Mouse (Mus musculus): ENCODE measurements around the gene Rnase13.
"Not testable (repeated sequence)": the region's sequence is repeated elsewhere in the genome, so short reads cannot be mapped to it uniquely, and the experiment has no call there.

Rnase13 gene

DNA sequence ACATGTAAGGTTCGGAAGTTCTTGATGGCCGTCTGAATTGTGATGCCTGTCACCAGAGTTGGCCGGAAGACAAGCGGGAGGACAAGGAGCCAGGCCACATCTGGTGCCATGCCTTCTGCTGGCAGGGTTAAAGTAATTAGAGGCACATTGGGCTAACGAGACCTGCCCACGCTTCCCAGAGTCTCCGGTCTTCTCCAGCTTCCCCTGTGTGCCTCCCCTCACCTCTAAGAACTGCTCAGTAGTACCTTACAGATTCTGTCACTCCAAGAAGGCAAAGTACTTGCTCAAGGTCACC, at the start of gene Rnase13:
Gene Rnase13 (minus strand): TSS at position 203 of the 295 bp plus-strand sequence.
- DNase-seq (ENCODE audit: low spot score): no peak

DNA sequence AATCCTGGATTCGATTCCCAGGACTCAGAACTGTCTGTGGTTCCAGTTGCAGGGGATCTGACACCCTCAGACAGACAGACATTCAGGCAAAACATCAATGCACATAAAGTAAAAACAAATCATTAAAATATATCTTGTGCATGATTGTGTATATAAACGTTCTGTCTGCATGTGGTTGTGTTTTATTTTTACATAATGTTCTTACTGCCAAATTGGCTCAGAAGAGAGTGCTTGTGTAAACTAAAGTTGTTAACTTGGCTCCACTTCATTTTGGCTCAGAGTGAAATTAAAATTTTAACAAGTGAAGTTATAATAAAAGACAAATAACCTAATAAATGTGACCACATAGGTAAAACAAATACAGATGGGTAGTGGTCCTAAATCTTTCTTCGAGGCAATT, 44.8 kb upstream of the Rnase13 start:
- no peak for DNase-seq (ENCODE audit: low spot score)

DNA sequence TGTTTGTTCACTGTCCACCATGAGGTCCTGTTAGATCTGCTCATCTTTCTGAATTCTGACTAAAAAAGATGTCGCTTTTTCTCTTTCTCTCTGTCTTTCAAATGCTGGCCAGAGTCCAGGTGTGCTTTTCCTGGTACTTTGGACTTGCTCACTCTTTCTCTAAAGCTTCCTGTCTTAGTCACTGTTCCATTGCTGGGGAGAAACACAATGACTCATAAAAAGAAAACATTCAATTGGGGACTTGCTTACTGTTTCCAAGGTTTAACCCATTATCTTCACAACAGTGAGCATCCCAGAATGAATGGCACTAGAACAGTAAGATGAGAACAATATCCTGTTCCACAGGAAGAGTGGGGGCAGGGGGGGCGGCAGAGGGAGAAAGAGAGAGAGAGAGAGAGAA, 37.7 kb upstream of the Rnase13 start:
- no peak for DNase-seq (ENCODE audit: low spot score)

DNA sequence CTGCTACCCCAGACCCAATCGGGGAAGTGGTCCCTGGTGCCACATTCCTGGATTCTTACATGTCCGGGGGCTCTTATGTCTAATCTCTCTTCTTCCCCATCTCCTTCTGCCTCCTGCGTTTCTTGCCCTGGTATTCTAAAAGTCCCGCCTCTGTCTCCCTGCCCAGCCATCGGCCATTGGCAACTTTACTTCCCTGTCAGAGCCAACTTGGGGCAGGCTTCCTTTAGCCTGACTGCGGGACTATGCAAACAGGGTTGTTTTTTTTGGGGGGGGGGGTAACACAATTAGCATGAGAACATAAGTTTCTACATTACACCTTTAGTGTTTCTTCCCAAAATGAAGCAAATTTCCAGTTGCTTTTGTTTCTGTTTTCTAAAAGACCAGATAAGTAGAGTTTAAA, 20.8 kb upstream of the Rnase13 start:
- no peak for DNase-seq (ENCODE audit: low spot score)

DNA sequence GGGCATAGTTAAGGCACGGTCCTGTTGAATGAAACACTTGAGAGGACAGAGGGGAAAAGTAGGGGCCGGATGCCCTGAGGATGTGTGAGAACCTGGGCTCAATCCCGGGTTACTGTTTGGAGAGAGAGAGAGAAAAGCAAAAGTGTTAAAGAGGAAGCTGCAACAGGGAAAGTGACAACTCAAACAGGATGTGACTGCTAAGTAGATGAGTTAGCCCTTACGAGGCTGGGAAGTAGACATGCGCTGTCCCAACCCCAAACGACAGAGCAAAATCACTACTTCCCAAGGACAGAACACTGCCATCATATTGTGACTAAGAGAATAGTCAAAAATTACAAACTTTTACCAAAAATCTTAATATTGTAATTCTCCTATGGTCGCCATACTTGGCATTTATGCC, 19.7 kb upstream of the Rnase13 start:
- DNase-seq (ENCODE audit: low spot score): no peak

DNA sequence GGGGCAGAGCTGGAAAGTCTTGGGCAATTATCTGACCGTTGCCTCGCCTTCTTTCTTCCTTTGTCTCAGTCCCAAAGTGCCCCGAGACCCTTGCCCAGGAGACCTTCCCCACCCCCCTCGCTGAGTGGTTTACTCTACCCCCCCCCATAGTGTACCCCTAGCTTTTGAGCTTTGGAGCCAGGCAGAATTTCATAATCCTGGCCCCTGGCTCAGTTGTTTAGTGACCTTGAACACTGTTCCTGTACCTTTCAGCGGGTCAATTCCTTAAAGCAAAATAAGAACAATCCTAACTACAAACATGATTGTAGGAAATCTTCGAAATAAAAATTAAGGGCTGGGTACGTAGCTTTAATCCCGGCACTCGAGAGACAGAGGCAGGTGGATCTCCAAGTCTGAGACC, 19.0 kb upstream of the Rnase13 start:
- no peak for DNase-seq (ENCODE audit: low spot score)

DNA sequence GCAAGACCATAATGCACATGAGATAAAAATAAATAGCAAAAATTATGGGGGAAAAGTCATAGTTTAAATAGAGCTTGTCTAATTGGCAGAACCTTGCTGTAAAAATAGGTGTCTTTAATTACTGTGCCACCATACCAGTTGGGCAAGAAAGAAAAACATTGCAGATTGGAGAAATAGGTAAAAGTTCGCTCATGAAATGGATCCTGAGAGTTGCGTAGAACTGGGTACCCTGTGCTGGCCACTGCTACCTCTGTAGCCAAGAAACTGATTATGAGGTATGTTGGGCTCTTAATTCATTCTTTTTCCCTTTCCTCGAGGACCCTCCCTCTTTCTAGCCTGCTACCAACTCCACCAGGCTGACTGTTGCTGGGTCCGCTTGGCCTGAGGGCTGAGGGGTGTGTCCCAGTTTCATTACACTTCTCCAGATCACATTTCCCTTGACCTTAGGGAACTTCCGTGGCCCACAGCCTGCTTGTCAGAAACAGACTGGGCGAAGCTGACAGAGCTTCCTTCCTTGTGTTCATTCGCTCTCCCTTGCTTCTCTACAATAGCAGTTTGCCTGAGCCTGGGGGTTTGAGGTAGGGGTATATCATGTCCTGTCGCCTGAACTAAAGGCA, 18.5 kb upstream of the Rnase13 start:
- DNase-seq (ENCODE audit: low spot score): no peak

DNA sequence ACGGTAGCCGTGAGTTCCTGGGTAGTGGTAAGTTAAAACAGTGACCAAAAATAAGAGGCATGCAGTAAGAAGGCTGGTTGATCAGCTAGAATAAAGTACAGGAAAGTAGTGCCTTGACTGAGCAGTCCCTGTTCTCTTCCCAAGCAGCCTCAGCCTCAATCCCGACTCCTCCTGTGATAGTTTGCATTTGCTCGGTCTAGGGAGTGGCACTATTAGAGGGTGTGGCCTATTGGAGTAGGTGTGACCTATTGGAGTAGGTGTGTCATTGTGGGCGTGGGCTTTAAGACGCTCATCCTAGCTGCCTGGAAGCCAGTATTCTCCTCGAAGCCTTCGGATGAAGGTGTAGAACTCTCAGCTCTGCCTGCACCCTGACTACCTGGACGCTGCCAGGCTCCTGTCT, 16.4 kb upstream of the Rnase13 start:
- no peak for DNase-seq (ENCODE audit: low spot score)

DNA sequence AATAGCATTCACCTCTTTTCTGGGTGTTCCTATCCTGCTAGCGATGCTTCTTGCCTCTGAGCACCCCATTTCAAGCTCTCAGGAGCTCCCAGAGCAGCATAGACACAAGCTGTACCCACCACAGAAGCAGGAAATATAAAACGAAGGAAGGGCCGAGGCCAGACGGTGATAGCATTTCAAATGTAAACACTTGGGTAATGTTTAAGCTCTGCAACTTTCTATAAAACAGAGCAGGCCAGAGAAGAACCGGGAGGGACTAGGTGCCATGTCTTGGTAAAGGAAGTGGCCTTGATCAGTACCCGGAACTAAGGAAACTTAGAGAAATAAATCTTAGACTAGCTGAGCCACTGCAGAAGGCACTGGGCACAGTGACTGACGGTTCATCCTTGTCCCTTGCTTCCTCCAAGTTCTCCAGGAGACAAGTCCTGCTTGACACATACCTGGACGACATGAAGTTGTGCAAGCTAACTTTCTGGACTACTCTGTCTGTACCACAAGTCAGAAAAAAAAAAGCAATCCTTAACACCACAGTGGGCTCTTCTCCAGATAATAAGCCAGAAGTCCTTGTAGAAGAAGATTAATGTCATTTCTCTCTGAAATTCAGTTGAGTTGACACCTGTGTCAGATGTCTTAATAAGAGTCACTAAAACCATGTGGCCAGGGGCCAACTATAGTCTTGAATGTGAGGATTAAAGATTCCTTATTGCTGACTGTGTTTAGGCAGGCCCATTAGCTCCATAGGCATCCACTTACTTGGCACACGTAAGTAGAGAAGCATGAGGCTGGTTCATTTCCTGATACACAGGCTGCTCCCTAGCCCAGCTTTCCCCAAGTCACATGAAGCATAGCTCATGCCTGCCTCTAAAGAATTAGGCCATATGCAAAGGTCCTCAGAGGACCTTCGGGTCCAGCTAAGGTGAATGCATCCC, 9.8 kb upstream of the Rnase13 start:
- DNase-seq (ENCODE audit: low spot score): no peak

DNA sequence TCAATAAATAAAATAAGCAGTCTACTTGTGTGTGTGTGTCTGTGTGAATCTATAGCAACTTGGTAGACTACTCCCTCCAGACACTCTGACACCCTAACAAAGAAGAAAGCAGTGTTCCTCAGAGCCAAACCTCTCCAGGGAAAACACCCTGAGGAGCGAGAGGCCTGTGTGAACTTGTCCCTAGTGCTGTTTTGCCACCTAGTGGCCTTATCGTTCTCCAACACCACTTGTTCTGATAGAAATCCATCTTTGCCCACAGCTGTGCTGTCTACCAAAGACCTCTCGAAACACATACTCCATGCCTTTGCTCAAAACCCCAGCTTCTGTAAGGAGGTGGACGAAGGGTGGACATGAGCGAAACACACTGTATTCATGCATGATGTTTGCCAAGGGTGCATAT, 8.3 kb upstream of the Rnase13 start:
- DNase-seq (ENCODE audit: low spot score): no peak

DNA sequence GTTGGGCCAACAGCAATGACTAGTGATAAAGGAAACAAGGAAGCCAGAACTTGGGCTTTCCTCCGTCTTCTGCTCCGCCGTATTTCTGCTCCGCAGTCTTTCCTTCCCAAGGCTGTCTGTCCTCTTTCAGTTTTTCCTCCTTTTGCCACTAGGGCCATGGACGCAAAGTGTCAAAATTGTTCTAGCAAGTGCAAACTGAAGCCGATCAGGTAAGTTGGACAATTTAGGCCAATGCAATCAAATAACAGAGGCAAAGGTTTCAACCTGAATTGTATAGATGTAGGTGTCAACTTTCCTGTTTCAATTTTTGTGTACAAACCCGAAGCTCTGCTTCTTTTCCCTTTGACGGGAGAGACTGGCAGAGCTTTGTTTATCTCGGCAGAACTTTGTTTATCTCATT, 7.4 kb upstream of the Rnase13 start:
- DNase-seq (ENCODE audit: low spot score): no peak

DNA sequence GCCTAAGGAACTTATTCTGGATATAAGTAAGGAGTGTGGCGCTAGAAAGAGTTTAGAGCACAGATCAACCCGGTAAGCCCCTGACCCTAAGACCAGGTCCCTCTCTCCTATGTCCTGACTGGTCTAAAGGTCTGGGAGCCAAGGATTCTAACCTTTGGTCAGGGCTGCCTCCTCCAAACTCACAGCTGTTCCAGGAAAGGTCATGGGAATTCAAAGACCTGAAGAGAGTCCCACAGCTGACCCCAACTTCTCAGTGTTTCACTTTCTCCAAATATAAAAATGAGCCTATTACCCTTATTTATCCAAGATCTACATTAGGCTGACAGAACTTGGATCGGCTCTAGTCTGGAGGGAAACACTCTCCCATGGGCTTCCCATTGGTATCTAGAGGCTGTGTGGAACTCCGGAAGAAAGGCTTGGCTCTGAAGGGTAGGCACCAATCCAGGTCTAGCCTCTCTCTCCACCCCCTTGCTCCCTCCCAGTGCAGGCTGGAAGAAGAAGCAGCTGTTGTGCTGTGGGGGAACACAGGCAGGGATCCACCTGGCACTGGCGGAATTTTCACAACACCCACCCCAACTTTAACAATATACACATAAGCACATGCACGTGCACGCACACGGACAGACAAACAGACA, 6.9 kb upstream of the Rnase13 start:
- DNase-seq (ENCODE audit: low spot score): no peak

DNA sequence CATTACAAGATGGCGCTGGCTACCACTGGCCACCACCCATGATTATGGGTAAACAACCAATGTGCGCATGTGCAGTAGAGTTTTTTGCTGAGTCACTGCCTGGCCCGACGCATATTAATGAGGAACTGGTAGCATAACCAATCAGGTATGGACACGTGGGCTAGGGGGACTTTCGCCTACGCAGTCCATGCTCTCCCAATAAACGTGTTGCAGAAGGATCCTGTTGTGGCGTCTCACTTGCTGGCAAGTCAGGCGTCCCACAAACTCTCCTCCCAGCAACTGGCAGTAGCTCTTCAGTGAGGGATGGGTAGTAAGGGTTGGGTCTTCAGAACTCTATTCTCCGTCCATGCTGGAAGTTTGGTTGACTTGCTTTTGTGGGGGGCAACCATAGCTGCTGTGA, 4.4 kb upstream of the Rnase13 start:
- not testable (repeated sequence) for DNase-seq (ENCODE audit: low spot score)

DNA sequence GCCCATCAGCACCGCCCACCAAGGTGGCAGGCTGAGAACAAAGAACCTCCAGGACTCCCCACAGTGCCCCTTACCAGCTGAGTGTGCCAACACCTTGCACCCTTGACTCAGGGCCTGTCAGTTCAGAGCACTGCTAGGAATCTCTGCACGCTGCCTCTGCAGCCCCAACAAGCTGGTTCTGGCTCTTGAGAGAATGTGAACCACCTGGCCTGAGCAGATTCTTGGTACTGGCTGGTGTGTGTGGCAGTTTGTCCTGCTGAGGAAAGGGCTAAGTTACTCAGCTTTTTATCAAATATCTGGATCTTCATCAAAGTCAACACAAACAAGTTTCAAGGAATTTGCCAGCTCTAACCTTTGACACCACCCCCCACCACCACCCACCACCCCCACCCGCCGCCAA, 919 bp upstream of the Rnase13 start:
- no peak for DNase-seq (ENCODE audit: low spot score)

DNA sequence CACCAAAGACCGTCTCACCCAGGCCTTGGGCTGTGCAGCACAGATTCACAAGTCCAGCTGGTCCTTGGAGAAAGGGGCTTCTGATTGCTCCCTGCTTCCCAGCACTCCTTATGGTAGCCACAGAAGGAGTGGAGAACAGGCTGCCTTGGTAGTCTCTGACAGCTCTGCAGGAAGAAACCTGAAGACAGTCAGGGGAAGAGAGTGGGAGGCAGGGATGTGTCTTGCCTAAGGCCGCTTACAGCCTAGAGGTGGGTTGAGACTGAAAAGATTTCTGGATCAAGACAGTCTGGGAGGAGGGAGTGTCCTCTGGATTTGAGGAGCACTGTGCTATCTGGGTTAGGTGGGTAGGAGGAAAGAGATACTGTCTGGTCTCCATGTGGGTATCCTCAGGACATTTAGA, 337 bp upstream of the Rnase13 start:
- DNase-seq (ENCODE audit: low spot score): no peak

DNA sequence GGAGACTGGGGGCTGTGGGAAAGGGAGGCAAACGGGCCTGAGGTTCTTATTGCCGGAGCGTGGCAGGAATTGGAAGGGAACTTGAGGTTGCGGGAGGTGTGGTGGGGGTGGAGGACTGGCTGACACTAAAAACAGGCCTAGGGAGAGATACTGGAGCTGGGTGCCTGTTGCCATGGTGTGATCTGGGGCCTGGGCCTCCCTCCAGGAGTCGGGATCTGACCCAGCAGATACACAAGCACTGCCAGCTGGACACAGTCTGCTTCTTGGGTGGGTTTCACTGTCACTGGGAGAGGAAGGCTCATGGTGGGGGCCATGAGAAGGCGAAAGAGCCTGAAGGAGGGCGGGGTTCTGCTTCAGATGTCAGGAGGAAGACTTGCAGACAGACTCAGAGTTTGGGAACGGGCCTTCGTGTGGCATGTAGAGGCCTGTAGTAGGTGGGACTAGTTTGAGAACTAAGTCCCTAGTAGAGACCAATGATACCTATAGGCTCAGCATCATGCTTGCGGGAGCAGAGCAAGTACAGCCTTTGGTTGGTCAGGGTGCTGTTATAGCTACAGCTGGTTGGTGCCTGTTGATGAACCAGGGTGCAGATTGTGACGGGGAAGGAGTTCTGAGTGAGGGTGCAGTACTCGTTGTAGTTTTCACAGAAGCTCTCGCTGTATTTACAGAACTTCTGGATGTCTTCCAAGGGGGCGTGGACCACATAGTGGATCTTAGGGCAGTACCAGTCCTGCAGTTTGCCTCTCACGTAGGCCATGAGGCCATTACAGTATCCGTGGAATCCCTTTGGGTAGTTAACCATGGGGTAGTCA, 608 bp downstream of the Rnase13 start:
- no peak for DNase-seq (ENCODE audit: low spot score)

DNA sequence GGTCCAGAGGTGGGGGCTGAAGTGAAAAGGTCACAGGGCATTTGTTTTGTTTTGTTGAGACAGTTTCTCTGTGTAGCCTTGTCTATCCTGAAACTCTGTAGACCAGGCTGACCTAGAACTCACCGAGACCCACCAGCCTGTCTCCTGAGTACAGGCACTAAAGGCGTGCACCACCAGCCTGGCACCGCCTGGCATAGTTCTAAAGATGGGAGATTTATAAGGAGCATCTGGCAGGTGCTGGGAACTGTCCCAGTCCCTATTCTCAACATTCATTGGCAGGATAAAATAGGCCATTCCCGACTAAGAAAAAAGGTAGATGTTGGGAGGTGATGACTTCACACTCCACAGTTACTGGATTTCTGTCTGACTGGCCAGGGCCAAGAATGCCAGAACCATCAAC, 3.6 kb downstream of the Rnase13 start:
- no peak for DNase-seq (ENCODE audit: low spot score)

DNA sequence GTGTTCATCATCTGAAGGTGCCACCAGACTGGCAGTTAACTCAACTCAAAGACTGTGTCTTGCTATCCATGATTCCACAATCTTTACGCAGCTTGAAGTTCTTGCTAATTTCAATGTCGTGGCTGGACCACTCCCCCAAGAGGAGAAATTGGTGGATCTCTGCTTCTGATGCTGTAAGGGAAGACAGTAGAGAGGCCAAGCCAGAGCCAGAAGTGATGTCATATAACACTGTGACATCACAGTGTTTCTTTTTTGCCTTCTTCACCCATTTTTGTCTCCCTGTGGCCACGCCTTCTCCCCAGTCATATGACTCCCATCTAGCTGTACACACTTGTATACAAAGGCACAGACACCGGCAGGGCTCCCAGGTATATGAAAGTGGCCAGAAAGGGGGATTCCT, 4.4 kb downstream of the Rnase13 start, which contains the start of gene Tppp2:
Gene Tppp2 (plus strand): TSS at position 301 of the 400 bp plus-strand sequence.
- no peak for DNase-seq (ENCODE audit: low spot score)

DNA sequence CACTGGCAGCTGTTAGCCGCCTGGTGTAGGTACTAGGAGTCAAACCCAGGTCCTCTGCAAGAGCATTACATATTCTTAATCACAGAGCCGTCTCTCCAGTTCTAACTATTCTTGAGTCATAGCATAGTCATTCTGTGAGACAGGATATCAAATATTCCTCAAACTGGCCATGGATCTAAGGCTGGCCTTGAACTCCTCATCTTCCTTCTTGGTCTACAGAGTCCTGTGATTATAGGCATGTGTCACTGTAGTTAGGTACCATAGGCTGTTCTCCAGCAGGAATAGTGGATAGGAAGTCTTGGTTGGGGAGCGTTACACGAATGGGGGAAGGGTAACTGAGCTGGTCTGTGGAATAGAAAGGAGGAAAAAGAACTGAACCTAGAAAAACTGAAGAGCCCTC, 6.0 kb downstream of the Rnase13 start:
- DNase-seq (ENCODE audit: low spot score): no peak

DNA sequence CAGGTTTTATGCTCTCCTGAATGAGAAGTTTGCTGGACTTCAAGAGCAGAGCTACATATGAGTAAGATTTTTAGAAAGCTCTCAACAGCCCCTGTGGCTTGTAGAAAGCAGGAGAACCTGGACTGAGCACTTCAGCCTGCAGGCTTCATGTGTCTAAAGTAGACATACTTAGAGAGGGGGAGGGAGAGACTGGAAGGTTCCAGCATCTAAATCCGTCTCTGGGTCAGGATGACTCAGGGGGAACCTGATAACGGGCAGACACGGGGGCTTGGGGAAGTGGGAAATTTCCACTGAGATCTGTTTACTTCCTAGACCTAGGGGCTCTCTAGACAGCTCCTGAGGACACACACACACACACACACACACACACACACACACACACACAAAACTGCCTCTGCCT, 7.5 kb downstream of the Rnase13 start:
- DNase-seq (ENCODE audit: low spot score): no peak

DNA sequence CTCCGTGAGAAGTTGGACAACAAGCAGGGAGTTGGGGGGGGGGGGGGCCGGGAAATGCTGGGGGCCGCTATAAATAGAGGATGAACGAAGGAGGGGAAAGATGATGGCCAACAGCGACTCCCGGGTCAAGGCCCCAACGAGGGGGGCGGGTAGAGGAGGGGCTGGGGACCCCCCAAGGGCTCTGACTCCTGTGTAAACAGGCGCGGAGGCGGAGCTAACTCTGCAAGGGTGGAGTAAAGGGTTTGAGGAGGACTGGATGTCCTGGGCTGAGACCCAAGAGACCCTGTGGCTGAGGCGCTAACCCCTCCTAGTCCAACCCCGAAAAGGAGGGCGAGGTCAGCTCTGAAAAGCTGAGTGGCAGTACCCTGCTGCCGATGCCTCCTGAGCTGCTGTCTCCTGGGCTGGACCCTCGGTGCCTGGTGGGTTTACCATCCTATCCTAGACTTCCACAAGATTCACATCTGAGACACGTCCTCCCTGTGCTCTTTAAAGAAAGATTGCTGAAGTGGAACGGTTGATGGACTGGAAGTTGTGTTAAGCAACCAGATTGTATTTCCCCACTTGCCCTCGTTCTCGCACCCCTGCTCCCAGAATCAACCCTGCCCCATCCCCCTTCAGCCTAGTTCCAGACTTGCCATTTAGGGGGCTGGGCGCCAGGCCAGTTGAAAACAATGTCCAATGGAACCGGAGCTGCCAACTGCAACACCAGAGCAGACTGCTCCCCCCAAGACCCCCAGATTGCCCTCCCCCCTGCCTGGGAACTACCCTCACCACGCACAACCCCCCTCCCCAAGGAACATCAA, 8.4 kb downstream of the Rnase13 start, which contains the start of gene Ndrg2:
Gene Ndrg2 (minus strand): TSS at position 199 of the 803 bp plus-strand sequence.
- peak; percentile 45 for DNase-seq (ENCODE audit: low spot score)
